Mouse (Mus musculus) hindbrain, embryonic 16.5 days (tissue): Measurements from ENCODE around the gene Noa1. TPM values are rescaled to one million over a fixed set of nuclear protein-coding genes. Genes with fewer than 3 reads are reported as not detected.
A peak's percentile ranks its signal among the peaks of the same experiment; 100 is the strongest.

Source experiments
- ATAC-seq: fragments of 200-750 bp; cut with Nextera tagmentation; 2 replicates; pipeline ENCODE4 v1.8.0; 2017; ENCODE audit warnings: moderate TSS enrichment, moderate library complexity
- H3K27ac ChIP-seq: fragments of 300-500 bp; sonication (generic); 2 replicates; pipeline ENCODE4 v1.5.1; 2014; ENCODE audit warnings: low read depth, mild to moderate bottlenecking, control low read depth, low read length, moderate library complexity
- H3K27me3 ChIP-seq: fragments of 300-500 bp; sonication (generic); replicated peaks from 2 replicates; pipeline ENCODE4 v1.6.1; 2014; ENCODE audit warnings: low read length; ENCODE audit not compliant: control insufficient read depth, insufficient read depth
- H3K36me3 ChIP-seq: fragments of 300-500 bp; sonication (generic); 2 replicates; pipeline ENCODE4 v1.6.1; 2014; ENCODE audit warnings: mild to moderate bottlenecking, low read length, moderate library complexity, mixed read lengths; ENCODE audit not compliant: control insufficient read depth, insufficient read depth
- H3K4me1 ChIP-seq: fragments of 300-500 bp; sonication (generic); 2 replicates; pipeline ENCODE4 v1.6.1; 2014; ENCODE audit warnings: low read depth, low read length; ENCODE audit not compliant: control insufficient read depth, insufficient read depth
- H3K4me2 ChIP-seq: fragments of 300-500 bp; sonication (generic); 2 replicates; pipeline ENCODE4 v1.6.1; 2014; ENCODE audit warnings: mild to moderate bottlenecking, low read length, control low read depth, moderate library complexity
- H3K4me3 ChIP-seq: fragments of 300-500 bp; sonication (generic); 2 replicates; pipeline ENCODE4 v1.5.1; 2014; ENCODE audit warnings: mild to moderate bottlenecking, low read length, control low read depth, moderate library complexity
- H3K9ac ChIP-seq: fragments of 300-500 bp; sonication (generic); 2 replicates; pipeline ENCODE4 v1.6.1; 2014; ENCODE audit warnings: low read depth, mild to moderate bottlenecking, control low read depth, low read length, moderate library complexity
- H3K9me3 ChIP-seq: fragments of 300-500 bp; sonication (generic); 2 replicates; pipeline ENCODE4 v1.6.1; 2014; ENCODE audit warnings: mild to moderate bottlenecking, low read length, moderate library complexity; ENCODE audit not compliant: control insufficient read depth
- WGBS: fragments of 180-500 bp; shearing (Covaris S2); extraction: QIAGEN DNeasy Blood & Tissue Kit; methylation state at CpG from one replicate; pipeline ENCODE4 v1.1.7; 2014; 5-methylcytosine and 5-hydroxymethylcytosine counted together
- microRNA-seq: library from miRNA; unstranded; fragments of <30 nt; microRNA quantifications from one replicate; pipeline ENCODE4, GENCODE M21; 2017
- polyA plus RNA-seq: library from polyadenylated mRNA; unstranded; fragments of >200 nt; fragmentation: Nextera tagmentation; extraction: Ambion mirVana; gene quantifications from 2 replicates; pipeline ENCODE4 v1.2.1, GENCODE M21; 2015

The Noa1 gene
- polyA plus RNA-seq, 1 experiment from 2014 or later: 34.7 TPM

GRCm38 (mm10) chr5:77251656-77252055 is 58.2 kb downstream of the Noa1 start:
- Histone ChIP-seq H3K36me3 (no peaks in the 10 kb centered on the region), H3K4me1 (no peaks in the 10 kb centered on the region), H3K9me3 (no peaks in the 10 kb centered on the region), H3K4me3 (no peak overlapping the region), H3K27ac (no peak overlapping the region), H3K27me3 (no peaks in the 10 kb centered on the region), H3K9ac (no peak overlapping the region), H3K4me2 (no peak overlapping the region)
- no peak; the same call in 1 of the 2 replicates for ATAC-seq
- WGBS: 32% methylated on average over 5 of the region's 5 CpGs

- H3K4me1 ChIP-seq: peaks cover 6% of the 10 kb centered on the region
- ATAC-seq: no peak
- H3K9ac ChIP-seq: no peak overlapping the region
- no peak overlapping the region for H3K4me3 ChIP-seq
- no peaks in the 10 kb centered on the region for H3K36me3 ChIP-seq
- H3K27ac ChIP-seq: no peak overlapping the region
- H3K27me3 ChIP-seq: no peaks in the 10 kb centered on the region
- H3K4me2 ChIP-seq: no peak overlapping the region
- no peaks in the 10 kb centered on the region for H3K9me3 ChIP-seq
- whole genome bisulfite sequencing: 67% methylated on average over 9 of the region's 9 CpGs
Measured at GRCm38 (mm10) chr5:77250083-77250482, 59.8 kb downstream of the Noa1 start.

GRCm38 (mm10) chr5:77245787-77246671 is 63.9 kb downstream of the Noa1 start:
- 26% methylated on average over 26 of the region's 26 CpGs for WGBS
- peak; percentile 67; the same call in 1 of the 2 replicates for ATAC-seq

GRCm38 (mm10) chr5:77245463-77245786 is 64.5 kb downstream of the Noa1 start:
- Histone ChIP-seq H3K27me3 (no peaks in the 10 kb centered on the region), H3K9me3 (no peaks in the 10 kb centered on the region), H3K9ac (no peak overlapping the region), H3K36me3 (no peaks in the 10 kb centered on the region), H3K4me2 (peak overlapping the region; percentile 48), H3K27ac (no peak overlapping the region), H3K4me1 (peaks cover 6% of the 10 kb centered on the region), H3K4me3 (0 out of 2 replicates have a peak overlapping the region, but pooled peaks have one; percentile 3)
- 32% methylated on average over 7 of the region's 7 CpGs for WGBS
- no peak; the same call in 1 of the 2 replicates for ATAC-seq

More at GRCm38 (mm10) chr5:77245787-77246671, 63.9 kb downstream of the Noa1 start:
- Histone ChIP-seq H3K27me3 (no peaks in the 10 kb centered on the region), H3K9me3 (no peaks in the 10 kb centered on the region), H3K4me1 (peaks cover 6% of the 10 kb centered on the region), H3K4me2 (peak overlapping the region; percentile 48), H3K9ac (0 out of 2 replicates have a peak overlapping the region, but pooled peaks have one; percentile 27), H3K36me3 (no peaks in the 10 kb centered on the region), H3K27ac (no peak overlapping the region), H3K4me3 (peak overlapping the region; percentile 10; the same call in 1 of the 2 replicates)

- Histone ChIP-seq H3K4me3 (no peak overlapping the region), H3K4me1 (peaks cover 6% of the 10 kb centered on the region), H3K36me3 (no peaks in the 10 kb centered on the region), H3K27ac (no peak overlapping the region), H3K4me2 (no peak overlapping the region), H3K9me3 (no peaks in the 10 kb centered on the region), H3K9ac (no peak overlapping the region), H3K27me3 (no peaks in the 10 kb centered on the region)
- WGBS: 32% methylated on average over 8 of the region's 8 CpGs
- ATAC-seq: peak; percentile 57
Measured at GRCm38 (mm10) chr5:77244331-77244987, 65.4 kb downstream of the Noa1 start.

Small RNA genes within 50 kb of the gene (microRNA-seq; reads per million reads assigned to microRNA genes)
- not detected for gene Mir5098

Other genes starting within 250 kb of the Noa1 start
- gene Hopx, start 195.0 kb downstream of the Noa1 start, polyA plus RNA-seq: 4.9 and 6.7 TPM in 2 replicates
- gene Spink2, start 98.6 kb downstream of the Noa1 start, polyA plus RNA-seq: 0.80 and 1.5 TPM in 2 replicates
- 5.9 and 6.9 TPM in 2 replicates for gene Rest, start 44.6 kb downstream of the Noa1 start, polyA plus RNA-seq
- gene Polr2b, start 63 bp upstream of the Noa1 start, polyA plus RNA-seq: 52.4 and 59.2 TPM in 2 replicates
- 78.7 and 80.6 TPM in 2 replicates for gene Igfbp7, start 98.0 kb upstream of the Noa1 start, polyA plus RNA-seq